Mouse (Mus musculus) heart, adult 2 months (tissue): ENCODE data around the gene CN725425. TPM values are rescaled to one million over a fixed set of nuclear protein-coding genes. Genes with fewer than 3 reads are reported as not detected.
A peak's percentile ranks its signal among the peaks of the same experiment; 100 is the strongest.

Experiments used
- DNase-seq, 2 experiments: peaks; one replicate each; pipeline ENCODE4 v3.0.0; 2021
- H3K27ac ChIP-seq: fragments of 200-600 bp; 2 replicates; pipeline ENCODE4 v1.8.1; 2022
- H3K27me3 ChIP-seq: fragments of 200-500 bp; 2 replicates; pipeline ENCODE4 v1.6.1; 2012; ENCODE audit warnings: mild to moderate bottlenecking, low read length, inconsistent platforms, mixed read lengths; ENCODE audit not compliant: control insufficient read depth, insufficient read depth
- H3K36me3 ChIP-seq: fragments of 200-500 bp; 2 replicates; pipeline ENCODE4 v1.6.1; 2012; ENCODE audit warnings: low read length, inconsistent platforms; ENCODE audit not compliant: control insufficient read depth, insufficient read depth
- H3K4me1 ChIP-seq: fragments of 200-500 bp; 2 replicates; pipeline ENCODE4 v1.6.1; 2011; ENCODE audit warnings: low read length; ENCODE audit not compliant: control insufficient read depth, insufficient read depth
- H3K4me3 ChIP-seq: fragments of 200-600 bp; 2 replicates; pipeline ENCODE4 v1.8.1; 2022
- H3K79me2 ChIP-seq: fragments of 200-500 bp; replicated peaks from 2 replicates; pipeline ENCODE4 v1.6.1; 2012; ENCODE audit warnings: mild to moderate bottlenecking, inconsistent platforms, low read length, moderate library complexity, mixed read lengths; ENCODE audit not compliant: control insufficient read depth, insufficient read depth
- H3K9ac ChIP-seq: fragments of 200-500 bp; 2 replicates; pipeline ENCODE4 v1.6.1; 2012; ENCODE audit warnings: low read depth, mild to moderate bottlenecking, control low read depth, inconsistent platforms, low read length, mixed read lengths
- CTCF ChIP-seq: fragments of 200-600 bp; IDR thresholded peaks from 2 replicates; pipeline ENCODE4 v1.8.1; 2022; ENCODE audit warnings: antibody characterized with exemption, mild to moderate bottlenecking, moderate library complexity
- EP300 ChIP-seq: fragments of 200-500 bp; IDR thresholded peaks from 2 replicates; pipeline ENCODE4 v1.6.1; 2011; ENCODE audit warnings: low read depth, low read length, control low read depth; ENCODE audit not compliant: insufficient read depth
- POLR2A ChIP-seq: fragments of 200-500 bp; IDR thresholded peaks from 2 replicates; pipeline ENCODE4 v1.6.1; 2011; ENCODE audit warnings: mild to moderate bottlenecking, low read depth, low read length, control low read depth; ENCODE audit not compliant: insufficient read depth
- WGBS: fragments of 180-500 bp; shearing (Covaris S2); methylation state at CpG from one replicate; pipeline ENCODE4 v1.1.7; 2018; 5-methylcytosine and 5-hydroxymethylcytosine counted together
- intact Hi-C: fragments of 180-260 bp; cut with DNase I; formaldehyde crosslinking; loops from one replicate; pipeline ENCODE4 v1.15.1; 2025
- long read RNA-seq: library from polyadenylated mRNA; stranded (forward); transcript quantifications from one replicate; pipeline ENCODE4 v2.0.0, GENCODE M21; 2021
- polyA plus RNA-seq: library from polyadenylated mRNA; depleted of rRNA; stranded (reverse); fragments of >200 nt; gene quantifications from 2 replicates; pipeline ENCODE4 v1.2.3, GENCODE M21; 2012; rRNA removed
- total RNA-seq, 2 experiments: library from RNA; stranded (reverse); gene quantifications; 2 replicates each; pipeline ENCODE4 v1.2.3; 2021

The CN725425 gene
- 1 to 10 TPM in 1 of 2 experiments, under 1 TPM in 1; 0.82 to 1.0 TPM for total RNA-seq
- 0.39 and 0.79 TPM in 2 replicates for polyA plus RNA-seq
- long read RNA-seq, result 0 reads

DNA sequence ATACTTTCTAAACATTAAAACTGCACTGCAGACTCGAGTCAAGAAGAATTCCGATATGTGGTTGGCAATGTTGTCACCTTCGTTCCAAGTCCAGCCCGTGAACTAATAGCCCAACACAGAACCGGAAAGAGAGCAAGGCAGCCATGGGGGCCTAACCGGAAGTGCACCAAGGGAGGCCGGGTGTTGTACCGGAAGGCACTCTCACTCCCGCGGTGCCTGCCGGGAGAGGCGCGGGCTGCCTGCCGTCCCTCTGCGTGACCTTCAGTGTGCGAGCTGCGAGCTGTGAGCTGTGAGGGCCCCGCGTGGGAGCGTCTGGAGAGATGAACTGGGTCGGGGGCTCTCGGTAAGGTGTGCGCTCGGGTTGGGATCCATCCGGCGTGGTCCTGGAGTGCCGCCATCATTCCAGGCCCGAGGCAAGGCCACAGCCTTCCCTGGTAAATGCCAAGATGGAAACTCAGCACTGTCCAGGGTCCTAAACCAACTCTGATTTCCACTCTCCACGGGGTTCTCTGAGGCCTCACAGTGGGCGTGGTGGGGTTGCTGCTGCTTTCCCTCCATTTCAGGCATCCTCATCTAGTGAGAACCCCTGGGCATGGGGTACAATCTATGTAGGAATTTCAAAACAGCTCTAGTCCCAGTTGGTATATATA lies at the start of gene CN725425:
TSS of gene CN725425 (plus strand) at position 239 of the 650 bp plus-strand sequence.
- WGBS, result 90% methylated on average over 30 of the region's 30 CpGs
- H3K27me3 ChIP-seq, result no peaks in the 10 kb centered on the region
- no peaks in the 10 kb centered on the region for H3K36me3 ChIP-seq
- no peaks in the 10 kb centered on the region for H3K79me2 ChIP-seq
- no peak for DNase-seq
- intact Hi-C loops, result no loop called here
- TF ChIP-seq POLR2A (no peak), EP300 (no peak), CTCF (no peak)
- H3K4me3 ChIP-seq, result no peak within 1 kb of the TSS
- H3K9ac ChIP-seq, result no peak within 1 kb of the TSS
- H3K4me1 ChIP-seq, result no peaks in the 10 kb centered on the region
- H3K27ac ChIP-seq, result no peak within 1 kb of the TSS

DNA sequence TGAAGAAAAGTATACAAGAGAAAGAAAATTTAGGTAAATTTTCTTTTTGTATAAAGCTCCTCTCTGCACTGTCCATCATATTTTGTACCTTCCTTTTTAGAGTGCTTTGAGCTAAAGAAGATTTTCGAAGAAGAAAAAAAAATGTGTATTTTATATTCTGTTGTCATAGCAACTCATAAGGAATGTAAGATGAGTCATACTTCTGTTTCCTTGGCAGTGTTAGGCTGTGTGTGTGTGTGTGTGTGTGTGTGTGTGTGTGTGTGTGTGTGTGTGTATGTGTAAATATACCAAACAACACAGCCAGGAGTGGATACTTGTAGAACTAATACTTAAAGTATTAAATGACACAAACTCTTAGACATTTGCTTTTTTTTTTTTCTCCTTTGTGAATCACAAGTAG lies 46.7 kb upstream of the CN725425 start:
- intact Hi-C loops, result no loop called here
- no peaks in the 10 kb centered on the region for H3K79me2 ChIP-seq
- H3K4me3 ChIP-seq, result no peak overlapping the region
- TF ChIP-seq POLR2A, result no peak
- TF ChIP-seq CTCF, result no peak
- no peak for TF ChIP-seq EP300
- no peak overlapping the region for H3K27ac ChIP-seq
- 36% methylated on average over 1 of the region's 1 CpGs for WGBS
- H3K36me3 ChIP-seq, result no peaks in the 10 kb centered on the region
- H3K27me3 ChIP-seq, result no peaks in the 10 kb centered on the region
- H3K4me1 ChIP-seq, result no peaks in the 10 kb centered on the region
- no peak for DNase-seq
- H3K9ac ChIP-seq, result no peak overlapping the region

DNA sequence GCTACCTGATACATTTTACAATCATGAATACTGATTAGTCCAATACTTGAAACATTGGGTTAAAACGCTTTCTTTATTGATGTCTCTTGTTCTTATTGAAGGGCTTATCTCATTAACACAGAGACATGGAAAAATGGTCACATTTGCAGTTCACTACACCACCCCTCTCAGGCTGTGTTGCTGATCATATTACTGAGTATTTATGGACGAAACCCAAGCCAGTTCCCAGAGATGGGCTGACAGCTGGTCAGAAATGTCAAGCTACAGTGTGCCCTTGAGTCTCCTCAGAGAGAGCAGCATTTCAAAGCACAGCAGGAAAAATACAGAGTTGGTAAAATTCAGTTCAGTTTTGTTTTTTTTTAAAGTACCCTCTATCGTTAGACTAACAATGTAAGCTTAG lies 46.0 kb upstream of the CN725425 start:
- no peak for DNase-seq
- H3K79me2 ChIP-seq, result no peaks in the 10 kb centered on the region
- no peak overlapping the region for H3K27ac ChIP-seq
- H3K27me3 ChIP-seq, result no peaks in the 10 kb centered on the region
- 68% methylated on average over 3 of the region's 3 CpGs for WGBS
- no peak overlapping the region for H3K9ac ChIP-seq
- intact Hi-C loops, result no loop called here
- no peak overlapping the region for H3K4me3 ChIP-seq
- TF ChIP-seq EP300, result no peak
- no peak for TF ChIP-seq CTCF
- no peak for TF ChIP-seq POLR2A
- H3K36me3 ChIP-seq, result no peaks in the 10 kb centered on the region
- H3K4me1 ChIP-seq, result no peaks in the 10 kb centered on the region

DNA sequence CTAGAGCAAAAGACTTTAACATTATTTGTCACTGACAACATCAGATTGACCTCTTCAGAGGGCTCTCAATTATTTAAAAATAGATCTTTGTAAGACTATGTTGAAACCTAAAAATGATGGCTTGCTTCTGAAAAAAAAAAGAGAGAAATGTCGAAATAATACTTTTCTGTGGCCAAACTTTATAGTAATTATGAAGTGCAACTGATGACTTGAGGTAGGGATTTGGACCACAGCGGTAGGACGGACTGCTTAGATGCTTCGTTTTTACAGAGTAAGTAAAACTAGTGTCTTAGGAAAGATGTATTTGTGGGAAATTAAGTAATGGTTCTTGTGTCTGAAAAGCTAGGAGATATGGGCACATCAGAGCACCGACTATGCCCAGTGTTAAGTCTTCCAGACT lies 38.1 kb upstream of the CN725425 start:
- WGBS, result 83% methylated on average over 5 of the region's 5 CpGs
- DNase-seq, result no peak
- H3K27ac ChIP-seq, result no peak overlapping the region

GRCm38 (mm10) chr15:91163454-91163853 lies 35.8 kb upstream of the CN725425 start:
- no peak overlapping the region for H3K9ac ChIP-seq
- H3K4me1 ChIP-seq, result no peaks in the 10 kb centered on the region
- no peak overlapping the region for H3K4me3 ChIP-seq
- DNase-seq, result no peak
- no peaks in the 10 kb centered on the region for H3K27me3 ChIP-seq
- no peaks in the 10 kb centered on the region for H3K79me2 ChIP-seq
- H3K36me3 ChIP-seq, result no peaks in the 10 kb centered on the region
- WGBS, result 83% methylated on average over 2 of the region's 2 CpGs
- intact Hi-C loops, result no loop called here
- H3K27ac ChIP-seq, result no peak overlapping the region
- TF ChIP-seq CTCF, result no peak
- no peak for TF ChIP-seq EP300
- TF ChIP-seq POLR2A, result no peak

More for the DNA sequence above, 38.1 kb upstream of the CN725425 start:
- Histone ChIP-seq H3K4me3 (no peak overlapping the region), H3K27me3 (no peaks in the 10 kb centered on the region), H3K9ac (no peak overlapping the region), H3K4me1 (no peaks in the 10 kb centered on the region), H3K36me3 (no peaks in the 10 kb centered on the region), H3K79me2 (no peaks in the 10 kb centered on the region)
- intact Hi-C loops, result no loop called here
- no peak for TF ChIP-seq CTCF
- no peak for TF ChIP-seq POLR2A
- no peak for TF ChIP-seq EP300

DNA sequence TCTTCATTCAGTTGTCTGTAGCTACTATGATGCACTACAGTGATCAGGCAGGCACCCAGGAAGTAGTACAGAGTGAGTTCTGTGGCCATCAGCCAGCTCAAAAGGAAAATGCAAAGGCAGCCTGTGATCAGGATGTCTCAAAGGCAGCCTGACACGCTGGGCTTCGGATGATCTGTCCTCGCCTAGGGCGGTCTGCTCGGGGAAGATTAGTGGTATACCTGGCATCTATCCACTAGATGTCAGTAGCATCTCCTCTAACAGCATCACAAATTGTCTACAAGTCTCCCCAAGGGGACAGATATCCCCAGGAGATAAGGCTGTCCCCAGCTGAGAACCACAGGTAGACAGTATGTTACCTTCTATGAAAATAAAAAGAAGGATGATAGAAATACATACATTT lies 34.3 kb upstream of the CN725425 start:
- intact Hi-C loops, result loop anchor here (5.0 kb wide), 1 partner anchor 137 kb away; no protein-coding TSS in a partner anchor
- H3K27ac ChIP-seq, result no peak overlapping the region
- H3K4me3 ChIP-seq, result no peak overlapping the region
- H3K9ac ChIP-seq, result no peak overlapping the region
- no peak for TF ChIP-seq EP300
- TF ChIP-seq POLR2A, result no peak
- peak; percentile 59 for TF ChIP-seq CTCF
- DNase-seq, result no peak
- H3K36me3 ChIP-seq, result no peaks in the 10 kb centered on the region
- 24% methylated on average over 5 of the region's 5 CpGs for WGBS
- H3K27me3 ChIP-seq, result no peaks in the 10 kb centered on the region
- no peaks in the 10 kb centered on the region for H3K79me2 ChIP-seq
- no peaks in the 10 kb centered on the region for H3K4me1 ChIP-seq
